Mouse (Mus musculus) neutrophil, adult 59 days (primary cell): ENCODE measurements around the gene E330017A01Rik. TPM values are rescaled to one million over a fixed set of nuclear protein-coding genes. Genes with fewer than 3 reads are reported as not detected.

Experiments used
- total RNA-seq, 2 experiments: library from RNA; stranded (reverse); gene quantifications; 1 replicate in 1 of 2; 2 replicates in 1 of 2; pipeline ENCODE4 v1.2.4; 2023

E330017A01Rik gene
- not detected for total RNA-seq

DNA sequence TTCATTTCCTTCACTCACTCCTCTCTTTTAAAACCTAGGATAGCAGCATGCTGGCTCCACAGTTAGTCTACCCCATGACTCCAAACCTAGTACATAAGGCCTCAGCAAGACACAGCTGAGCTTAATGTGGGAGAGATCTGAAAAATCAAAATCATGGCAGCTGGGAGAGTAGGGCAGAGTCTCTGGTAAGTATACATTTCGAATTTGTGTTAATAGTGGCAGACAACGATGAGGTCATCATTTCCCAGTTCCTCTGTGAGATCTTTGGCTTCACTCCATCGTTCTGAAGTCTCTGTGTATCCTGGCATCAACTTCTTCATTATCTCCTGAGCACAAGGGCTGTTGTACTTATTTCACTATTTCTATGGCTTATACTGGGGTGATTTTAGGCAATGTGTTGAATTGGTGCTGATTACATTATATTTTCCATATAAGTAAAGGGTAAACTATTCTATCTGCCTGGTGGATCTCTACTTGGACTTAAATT is at the start of gene E330017A01Rik:
Gene E330017A01Rik (minus strand): TSS at position 51 of the 487 bp plus-strand sequence.

DNA sequence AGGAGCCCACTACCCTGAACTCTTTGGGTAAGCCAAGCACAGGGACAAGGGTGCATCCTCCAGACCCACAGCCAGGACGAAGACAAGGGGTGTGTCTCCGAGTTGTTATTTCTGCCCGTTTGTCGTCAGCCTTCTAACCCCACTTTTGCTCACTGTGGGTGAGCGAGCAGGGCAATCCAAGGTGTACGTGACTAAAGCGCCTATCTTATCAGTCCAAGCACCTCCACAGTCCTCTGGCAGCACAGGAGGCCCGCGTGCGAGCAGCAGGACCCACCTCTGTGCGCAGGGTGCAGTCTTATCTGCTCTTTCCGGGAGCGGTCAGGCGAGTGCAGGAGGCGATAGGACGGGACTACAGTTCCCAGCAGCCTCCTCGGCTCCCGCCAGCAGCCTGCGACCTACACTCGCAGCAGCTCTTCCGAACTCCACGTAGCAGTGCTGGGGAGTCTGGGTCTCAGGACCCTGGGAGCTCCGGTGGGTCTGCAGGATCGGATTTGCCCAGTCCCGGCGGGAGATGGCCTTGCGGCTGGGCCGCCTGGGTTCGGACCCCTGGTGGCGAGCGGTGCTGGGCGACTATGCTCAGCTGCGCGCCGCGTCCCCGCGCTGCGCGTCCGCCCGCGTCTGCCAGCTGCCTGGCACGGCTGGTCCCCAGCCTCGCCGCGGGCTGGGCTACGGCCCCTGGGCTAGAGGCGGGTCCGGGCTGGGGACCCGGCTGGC is 31.5 kb upstream of the E330017A01Rik start, which contains the start of gene Cpox:
Gene Cpox (plus strand): TSS at position 376 of the 714 bp plus-strand sequence.

DNA sequence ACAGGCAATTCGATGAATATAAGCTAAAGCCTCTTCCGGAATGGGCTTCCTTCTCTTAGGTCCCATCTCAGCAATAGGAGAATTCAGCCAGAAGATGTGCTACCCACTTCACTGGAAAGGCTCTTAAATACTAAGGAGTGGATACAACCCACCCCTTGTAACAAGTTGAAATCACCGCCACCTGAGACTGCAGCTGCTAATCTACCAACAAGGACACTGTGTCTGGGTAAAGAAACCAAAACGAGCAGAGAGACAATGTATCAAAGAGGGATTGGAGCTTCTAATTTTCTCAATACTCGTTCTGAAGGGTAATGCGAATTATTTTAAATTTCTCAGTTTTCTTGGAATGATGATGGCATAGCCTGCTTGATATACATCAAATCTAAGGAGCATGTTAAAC is 21.7 kb downstream of the E330017A01Rik start, which contains the start of gene Gm813:
Gene Gm813 (minus strand): TSS at position 101 of the 400 bp plus-strand sequence.

Other genes starting within 250 kb of the E330017A01Rik start
- under 1 TPM; 0.64 to 0.78 TPM for gene Dcbld2, start 230.3 kb downstream of the E330017A01Rik start, total RNA-seq
- 100 to 1,000 TPM; 112 to 116 TPM for gene St3gal6, start 114.5 kb downstream of the E330017A01Rik start, total RNA-seq
- not detected for gene Gm813, start 21.8 kb downstream of the E330017A01Rik start, total RNA-seq
- gene Cpox, start 31.6 kb upstream of the E330017A01Rik start, total RNA-seq, result 10 to 100 TPM; 16.4 to 34.2 TPM
- gene Gpr15, start 80.3 kb upstream of the E330017A01Rik start, total RNA-seq, result under 1 TPM; 0.31 to 0.42 TPM
- 10 to 100 TPM; 30.5 to 37.7 TPM for gene Cldnd1, start 89.2 kb upstream of the E330017A01Rik start, total RNA-seq
- not detected for gene Olfr172, start 124.4 kb upstream of the E330017A01Rik start, total RNA-seq
- gene Olfr173, start 161.5 kb upstream of the E330017A01Rik start, total RNA-seq, result not detected
- not detected for gene Olfr175-ps1, start 188.0 kb upstream of the E330017A01Rik start, total RNA-seq
- not detected for gene Olfr177, start 236.0 kb upstream of the E330017A01Rik start, total RNA-seq